Mouse (Mus musculus) testis, adult 2 months (tissue): ENCODE data around the gene Acoxl.

Experiments used
- CTCF ChIP-seq: fragments of 200-500 bp; IDR thresholded peaks from 2 replicates; pipeline ENCODE4 v1.5.1; 2012; ENCODE audit warnings: low read depth, mild to moderate bottlenecking, inconsistent platforms, low read length, moderate library complexity; ENCODE audit not compliant: control insufficient read depth, insufficient read depth, insufficient replicate concordance
- POLR2A ChIP-seq: fragments of 200-500 bp; IDR thresholded peaks from 2 replicates; pipeline ENCODE4 v1.6.1; 2012; ENCODE audit warnings: low read depth, mild to moderate bottlenecking, inconsistent platforms, low read length, moderate library complexity; ENCODE audit not compliant: control insufficient read depth

DNA sequence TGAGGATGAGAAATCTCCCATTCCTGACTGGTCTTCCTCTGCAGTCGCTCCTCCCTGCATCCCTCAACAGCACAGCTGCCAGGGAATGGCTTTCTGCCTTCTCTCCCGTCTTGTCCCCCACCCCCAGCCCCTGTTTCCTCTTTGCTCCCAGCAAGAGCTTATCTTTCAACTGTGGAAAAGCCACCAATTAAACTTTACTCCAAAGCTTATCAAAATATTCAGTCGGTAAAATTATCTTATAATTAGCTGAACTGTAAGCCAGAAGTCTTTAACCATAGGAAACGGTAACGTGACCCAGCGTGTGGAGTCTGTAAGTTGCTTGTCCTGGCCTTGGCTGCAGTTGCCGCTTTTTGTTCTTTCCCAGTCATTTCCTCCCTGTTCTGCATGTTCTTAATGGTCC is 70.2 kb downstream of the Acoxl start:
- no peak for TF ChIP-seq CTCF
- no peak for TF ChIP-seq POLR2A
